Mouse (Mus musculus): ENCODE data around the gene Adamts4. TPM values are rescaled to one million over a fixed set of nuclear protein-coding genes. Genes with fewer than 3 reads are reported as not detected.

Gene Adamts4
- 8.5 and 10.6 TPM in 2 replicates for polyA plus RNA-seq (2016; fragmentation: Nextera tagmentation; extraction: Ambion mirVana)

DNA sequence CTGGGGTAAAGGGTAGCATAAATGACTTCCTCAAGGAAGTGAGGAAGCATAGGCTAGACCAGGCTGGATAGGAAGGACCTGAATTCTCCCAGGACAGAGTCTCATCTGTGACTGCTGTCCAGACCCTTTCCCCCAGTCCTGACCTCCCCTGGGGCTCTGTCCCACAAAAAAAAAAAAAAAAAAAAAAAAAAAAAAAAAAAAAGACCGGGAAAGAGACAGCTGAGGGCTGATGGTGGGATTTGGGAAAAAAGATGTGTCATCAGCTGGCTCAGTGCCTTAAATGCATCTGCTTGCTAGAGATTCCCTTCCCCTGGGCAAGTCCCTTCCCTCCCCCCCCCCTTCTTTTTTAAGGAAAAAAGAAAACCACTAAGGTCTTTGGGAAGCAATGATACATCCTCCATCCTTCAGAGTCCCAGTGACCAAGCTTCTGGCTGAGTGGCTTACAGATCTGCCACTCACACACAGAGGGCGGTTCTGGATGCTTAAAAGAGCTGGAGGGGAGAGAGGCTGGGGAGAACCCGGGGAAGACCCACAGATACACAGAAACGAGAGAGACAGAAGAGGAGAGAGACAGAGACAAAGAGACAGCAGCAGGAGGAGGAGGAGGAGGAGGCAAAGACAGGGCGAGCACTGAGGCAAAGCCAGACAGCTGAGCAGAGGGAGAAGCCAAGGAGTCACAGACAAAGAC is at the start of gene Adamts4:
Gene Adamts4 (plus strand): TSS at position 509 of the 688 bp plus-strand sequence.
- peak within 1 kb of the TSS; percentile 49 for H3K9ac ChIP-seq
- no peaks in the 10 kb centered on the region for H3K9me3 ChIP-seq (replicated peaks)
- H3K4me1 ChIP-seq = peaks cover 55% of the 10 kb centered on the region
- ATAC-seq (ENCODE audit: low FRiP score) = no peak
- peak within 1 kb of the TSS; percentile 55 for H3K4me2 ChIP-seq (replicated peaks)
- H3K27ac ChIP-seq = peak within 1 kb of the TSS; percentile 81
- no peaks in the 10 kb centered on the region for H3K27me3 ChIP-seq
- H3K4me3 ChIP-seq = peak within 1 kb of the TSS; percentile 29
- WGBS = 12% methylated on average over 4 of the region's 5 CpGs
- peaks cover 1% of the 10 kb centered on the region; the same call in 1 of the 2 replicates for H3K36me3 ChIP-seq

GRCm38 (mm10) chr1:171200769-171201168 is 49.5 kb upstream of the Adamts4 start:
- Histone ChIP-seq H3K4me2 (replicated peaks) (no peak overlapping the region), H3K36me3 (no peaks in the 10 kb centered on the region), H3K4me3 (no peak overlapping the region), H3K4me1 (peaks cover 2% of the 10 kb centered on the region), H3K9me3 (replicated peaks) (no peaks in the 10 kb centered on the region), H3K9ac (no peak overlapping the region), H3K27ac (no peak overlapping the region), H3K27me3 (peaks cover 23% of the 10 kb centered on the region)
- WGBS = 97% methylated on average over 1 of the region's 1 CpGs
- ATAC-seq (ENCODE audit: low FRiP score) = no peak

GRCm38 (mm10) chr1:171203471-171204248 is 46.6 kb upstream of the Adamts4 start:
- H3K9ac ChIP-seq = no peak overlapping the region
- H3K36me3 ChIP-seq = no peaks in the 10 kb centered on the region
- WGBS = 57% methylated on average over 11 of the region's 11 CpGs
- no peaks in the 10 kb centered on the region for H3K4me1 ChIP-seq
- no peak for ATAC-seq (ENCODE audit: low FRiP score)
- H3K4me3 ChIP-seq = no peak overlapping the region
- H3K27me3 ChIP-seq = peaks cover 5% of the 10 kb centered on the region
- H3K4me2 ChIP-seq (replicated peaks) = no peak overlapping the region
- H3K9me3 ChIP-seq (replicated peaks) = no peaks in the 10 kb centered on the region
- no peak overlapping the region for H3K27ac ChIP-seq

DNA sequence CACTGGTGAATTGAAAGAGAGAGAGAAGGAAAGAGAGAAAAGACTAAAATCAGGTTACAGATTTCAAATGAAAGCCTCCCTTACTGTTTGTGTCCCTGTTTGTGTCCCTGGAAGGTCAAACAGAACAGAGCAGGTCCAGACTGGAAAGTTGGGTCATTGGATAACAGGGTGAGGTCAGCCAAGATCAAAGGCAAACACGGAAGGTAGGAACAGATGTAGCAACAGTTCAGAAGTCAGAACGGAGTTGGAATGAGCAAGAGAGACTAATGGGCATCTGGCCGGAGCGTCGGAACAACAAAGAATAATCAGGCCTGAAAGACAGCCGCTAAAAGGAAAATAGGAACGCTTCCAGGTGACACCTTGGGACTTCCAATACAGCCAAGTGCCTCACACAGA is 46.0 kb upstream of the Adamts4 start:
- no peaks in the 10 kb centered on the region for H3K4me1 ChIP-seq
- no peak overlapping the region for H3K4me2 ChIP-seq (replicated peaks)
- H3K4me3 ChIP-seq = no peak overlapping the region
- H3K9ac ChIP-seq = no peak overlapping the region
- peaks cover under 1% of the 10 kb centered on the region; the same call in 1 of the 2 replicates for H3K27me3 ChIP-seq
- ATAC-seq (ENCODE audit: low FRiP score) = no peak
- no peaks in the 10 kb centered on the region for H3K9me3 ChIP-seq (replicated peaks)
- no peak overlapping the region for H3K27ac ChIP-seq
- WGBS = 71% methylated on average over 7 of the region's 7 CpGs
- no peaks in the 10 kb centered on the region for H3K36me3 ChIP-seq

- Histone ChIP-seq H3K4me2 (replicated peaks) (no peak overlapping the region), H3K9ac (no peak overlapping the region), H3K9me3 (replicated peaks) (no peaks in the 10 kb centered on the region), H3K27ac (no peak overlapping the region), H3K36me3 (no peaks in the 10 kb centered on the region), H3K27me3 (no peaks in the 10 kb centered on the region; the same call in 1 of the 2 replicates), H3K4me1 (no peaks in the 10 kb centered on the region), H3K4me3 (no peak overlapping the region)
- WGBS = 53% methylated on average over 6 of the region's 6 CpGs
- no peak for ATAC-seq (ENCODE audit: low FRiP score)
These were observed 44.3 kb upstream of the Adamts4 start for GRCm38 (mm10) chr1:171205704-171206493.

DNA sequence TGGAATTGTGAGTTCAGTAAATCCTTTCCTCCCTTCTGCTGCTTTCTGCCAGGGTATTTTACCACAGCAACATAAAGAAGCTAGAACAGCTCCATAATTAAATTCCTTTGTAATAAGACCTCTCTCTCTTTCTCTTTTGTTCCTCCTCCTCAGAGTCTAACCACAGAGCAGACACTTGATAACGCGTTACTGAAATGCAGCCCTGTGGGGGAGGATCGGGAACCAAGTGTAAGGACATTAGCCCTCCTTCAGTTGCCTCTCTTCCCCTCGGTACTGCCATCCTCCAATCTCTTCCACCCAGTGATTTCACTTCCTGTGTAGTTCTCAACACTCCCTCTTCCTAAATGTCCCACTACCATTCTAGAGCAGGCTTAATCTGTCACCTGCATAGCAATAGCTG is 40.8 kb upstream of the Adamts4 start:
- H3K27me3 ChIP-seq = no peaks in the 10 kb centered on the region; the same call in 1 of the 2 replicates
- no peaks in the 10 kb centered on the region for H3K4me1 ChIP-seq
- H3K4me3 ChIP-seq = no peak overlapping the region
- H3K36me3 ChIP-seq = no peaks in the 10 kb centered on the region
- no peak overlapping the region for H3K27ac ChIP-seq
- WGBS = 34% methylated on average over 4 of the region's 4 CpGs
- no peaks in the 10 kb centered on the region for H3K9me3 ChIP-seq (replicated peaks)
- H3K4me2 ChIP-seq (replicated peaks) = no peak overlapping the region
- no peak overlapping the region for H3K9ac ChIP-seq
- no peak for ATAC-seq (ENCODE audit: low FRiP score)

- Histone ChIP-seq H3K4me1 (no peaks in the 10 kb centered on the region), H3K9ac (no peak overlapping the region), H3K4me3 (no peak overlapping the region), H3K9me3 (replicated peaks) (no peaks in the 10 kb centered on the region), H3K27ac (no peak overlapping the region), H3K36me3 (no peaks in the 10 kb centered on the region), H3K27me3 (no peaks in the 10 kb centered on the region), H3K4me2 (replicated peaks) (no peak overlapping the region)
- no peak for ATAC-seq (ENCODE audit: low FRiP score)
- WGBS = 56% methylated on average over 3 of the region's 3 CpGs
These were observed 37.4 kb upstream of the Adamts4 start for GRCm38 (mm10) chr1:171212854-171213253.

DNA sequence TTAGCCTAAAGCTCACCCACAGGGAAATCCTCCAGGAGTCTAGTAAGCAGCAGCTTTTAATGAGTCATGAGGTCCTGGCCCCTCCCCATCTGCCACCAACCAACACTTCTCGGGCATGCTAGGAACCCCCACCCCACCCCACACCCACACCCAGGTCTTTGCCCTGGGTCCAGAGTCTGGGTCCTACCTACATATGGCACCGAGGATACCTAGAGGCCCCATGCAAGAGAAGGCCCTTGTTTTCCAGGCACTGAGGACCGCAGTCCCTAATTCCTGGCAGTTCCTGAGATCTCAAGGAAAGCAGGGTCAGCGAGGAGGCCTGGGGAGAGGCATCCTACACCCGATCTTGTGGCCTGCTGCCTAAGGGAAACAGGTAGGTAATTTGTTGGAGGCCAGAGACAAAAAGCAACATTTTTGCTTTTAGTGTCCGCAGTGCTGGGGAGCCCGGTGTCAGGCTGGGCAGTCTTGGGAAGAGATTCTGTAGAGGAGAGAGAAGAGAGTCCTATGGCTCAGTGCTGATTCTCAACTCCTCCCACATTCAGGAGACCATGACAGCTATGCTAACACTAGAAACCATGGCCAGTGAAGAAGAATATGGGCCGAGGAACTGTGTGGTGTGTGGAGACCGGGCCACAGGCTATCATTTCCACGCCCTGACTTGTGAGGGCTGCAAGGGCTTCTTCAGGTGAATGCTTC is 36.3 kb upstream of the Adamts4 start, which contains the start of gene Nr1i3:
Gene Nr1i3 (plus strand): TSS at position 170 of the 696 bp plus-strand sequence.
- WGBS = 76% methylated on average over 10 of the region's 10 CpGs
- Histone ChIP-seq H3K9ac (no peak within 1 kb of the TSS), H3K9me3 (replicated peaks) (no peaks in the 10 kb centered on the region), H3K36me3 (peaks cover 10% of the 10 kb centered on the region; the same call in 1 of the 2 replicates), H3K4me2 (replicated peaks) (no peak within 1 kb of the TSS), H3K4me3 (no peak within 1 kb of the TSS), H3K27ac (no peak within 1 kb of the TSS), H3K4me1 (no peaks in the 10 kb centered on the region), H3K27me3 (no peaks in the 10 kb centered on the region)
- ATAC-seq (ENCODE audit: low FRiP score) = no peak

DNA sequence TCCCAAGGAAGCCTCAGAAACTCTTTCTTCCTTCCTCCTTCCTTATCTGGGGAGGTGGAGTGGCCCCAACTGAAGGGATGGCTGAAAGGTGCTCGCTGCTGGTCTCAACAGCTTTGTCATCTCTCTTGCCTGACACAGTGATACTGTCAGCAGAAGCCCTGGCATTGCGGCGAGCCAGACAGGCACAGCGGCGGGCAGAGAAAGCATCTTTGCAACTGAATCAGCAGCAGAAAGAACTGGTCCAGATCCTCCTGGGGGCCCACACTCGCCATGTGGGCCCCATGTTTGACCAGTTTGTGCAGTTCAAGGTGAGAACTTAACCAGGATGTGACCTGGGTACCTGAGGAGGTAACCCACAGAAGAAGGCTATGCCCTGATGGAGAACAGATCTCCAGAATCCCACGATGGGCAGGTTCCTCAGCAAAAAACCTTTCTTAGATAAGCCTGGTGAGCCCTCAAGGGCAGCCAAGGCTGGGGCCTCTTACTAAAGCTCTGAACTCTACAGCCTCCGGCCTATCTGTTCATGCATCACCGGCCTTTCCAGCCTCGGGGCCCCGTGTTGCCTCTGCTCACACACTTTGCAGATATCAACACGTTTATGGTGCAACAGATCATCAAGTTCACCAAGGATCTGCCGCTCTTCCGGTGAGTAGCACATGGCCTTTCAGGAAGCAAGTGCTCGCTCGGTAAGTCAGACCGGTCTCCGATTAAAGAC is 33.8 kb upstream of the Adamts4 start:
- 90% methylated on average over 18 of the region's 18 CpGs for WGBS
- no peaks in the 10 kb centered on the region for H3K9me3 ChIP-seq (replicated peaks)
- H3K9ac ChIP-seq = no peak overlapping the region
- H3K4me3 ChIP-seq = no peak overlapping the region
- H3K4me2 ChIP-seq (replicated peaks) = no peak overlapping the region
- peaks cover 22% of the 10 kb centered on the region; the same call in 1 of the 2 replicates for H3K36me3 ChIP-seq
- no peaks in the 10 kb centered on the region for H3K27me3 ChIP-seq
- no peak for ATAC-seq (ENCODE audit: low FRiP score)
- no peak overlapping the region for H3K27ac ChIP-seq
- peaks cover 5% of the 10 kb centered on the region for H3K4me1 ChIP-seq

- Histone ChIP-seq H3K4me1 (peaks cover 15% of the 10 kb centered on the region), H3K9me3 (replicated peaks) (no peaks in the 10 kb centered on the region), H3K9ac (peak overlapping the region; percentile 64; the same call in 1 of the 2 replicates), H3K27ac (no peak overlapping the region), H3K4me2 (replicated peaks) (peak overlapping the region; percentile 75), H3K36me3 (peaks cover 22% of the 10 kb centered on the region; the same call in 1 of the 2 replicates), H3K27me3 (no peaks in the 10 kb centered on the region), H3K4me3 (peak overlapping the region; percentile 57; the same call in 1 of the 2 replicates)
- WGBS = 13% methylated on average over 10 of the region's 10 CpGs
- peak; percentile 25; the same call in 1 of the 2 replicates for ATAC-seq (ENCODE audit: low FRiP score)
These were observed 29.4 kb upstream of the Adamts4 start for GRCm38 (mm10) chr1:171220871-171221270.

Data from hindbrain, embryonic 12.5 days (tissue).